Mouse (Mus musculus) layer of hippocampus, postnatal 25 days (tissue): ENCODE measurements at regions not wholly inside any gene's neighbourhood (a gene's known extent, or its start where the extent isn't known, plus 50 kb on each side); places are given as distances from the start of the nearest gene placed in this dataset.
"Not testable (repeated sequence)": the region's sequence is repeated elsewhere in the genome, so short reads cannot be mapped to it uniquely, and the experiment has no call there.

ENCODE experiments used
- DNase-seq, 2 experiments: peaks; one replicate each; pipeline ENCODE4 v3.0.0; 2022; ENCODE audit warnings: mixed read lengths in 2 of 2, low spot score in 1 of 2; ENCODE audit errors: extremely low spot score in 1 of 2

GRCm38 (mm10) chr3:155662280-155662679, 569.0 kb downstream of the Lrriq3 start:
- no peak for DNase-seq

- no peak for DNase-seq
Measured at GRCm38 (mm10) chr3:155672558-155672957, 579.3 kb downstream of the Lrriq3 start.

- no peak for DNase-seq
Measured at GRCm38 (mm10) chr3:155680200-155680599, 587.0 kb downstream of the Lrriq3 start.

- DNase-seq: no peak
Measured at GRCm38 (mm10) chr3:155682921-155683813, 589.9 kb downstream of the Lrriq3 start.

- DNase-seq: peak in 1 of 2 experiments; percentile 26
Measured at GRCm38 (mm10) chr3:155688358-155688757, 595.1 kb downstream of the Lrriq3 start.

- no peak for DNase-seq
Measured at GRCm38 (mm10) chr3:155723011-155723510, 629.8 kb downstream of the Lrriq3 start.

- no peak for DNase-seq
Measured at GRCm38 (mm10) chr3:155742421-155742820, 649.2 kb downstream of the Lrriq3 start.

- not testable (repeated sequence) for DNase-seq
Measured at GRCm38 (mm10) chr3:155746601-155747000, 653.4 kb downstream of the Lrriq3 start.

GRCm38 (mm10) chr3:155747511-155747910, 654.3 kb downstream of the Lrriq3 start:
- DNase-seq: no peak

- no peak for DNase-seq
Measured at GRCm38 (mm10) chr3:155757285-155757684, 664.1 kb downstream of the Lrriq3 start.

GRCm38 (mm10) chr3:155776019-155776418, 682.8 kb downstream of the Lrriq3 start:
- no peak for DNase-seq

GRCm38 (mm10) chr3:155777025-155777424, 683.8 kb downstream of the Lrriq3 start:
- no peak for DNase-seq

- DNase-seq: no peak
Measured at GRCm38 (mm10) chr3:155815693-155816092, 722.5 kb downstream of the Lrriq3 start.

GRCm38 (mm10) chr3:155824863-155825262, 731.6 kb downstream of the Lrriq3 start:
- no peak for DNase-seq

GRCm38 (mm10) chr3:155866286-155866685, 695.3 kb upstream of the Negr1 start:
- DNase-seq: no peak

- DNase-seq: no peak
Measured at GRCm38 (mm10) chr3:155875696-155876095, 685.9 kb upstream of the Negr1 start.

- no peak for DNase-seq
Measured at GRCm38 (mm10) chr3:155878401-155878800, 683.2 kb upstream of the Negr1 start.

GRCm38 (mm10) chr3:155880722-155881121, 680.9 kb upstream of the Negr1 start:
- DNase-seq: no peak

- no peak for DNase-seq
Measured at GRCm38 (mm10) chr3:155915981-155916380, 645.6 kb upstream of the Negr1 start.

GRCm38 (mm10) chr3:155942896-155943295, 618.7 kb upstream of the Negr1 start:
- no peak for DNase-seq

- DNase-seq: no peak
Measured at GRCm38 (mm10) chr3:155944042-155944735, 617.4 kb upstream of the Negr1 start.
